Mouse (Mus musculus): Measurements from ENCODE around the gene Man1a. TPM values are rescaled to one million over a fixed set of nuclear protein-coding genes. Genes with fewer than 3 reads are reported as not detected.

Gene Man1a
- total RNA-seq, 2 experiments from 2014 or later, result 21.8 to 204 TPM

- DNase-seq (ENCODE audit: low spot score in 2 of 2), result no peak
These were observed 12.7 kb downstream of the Man1a start for GRCm38 (mm10) chr10:54063551-54064260.

DNA sequence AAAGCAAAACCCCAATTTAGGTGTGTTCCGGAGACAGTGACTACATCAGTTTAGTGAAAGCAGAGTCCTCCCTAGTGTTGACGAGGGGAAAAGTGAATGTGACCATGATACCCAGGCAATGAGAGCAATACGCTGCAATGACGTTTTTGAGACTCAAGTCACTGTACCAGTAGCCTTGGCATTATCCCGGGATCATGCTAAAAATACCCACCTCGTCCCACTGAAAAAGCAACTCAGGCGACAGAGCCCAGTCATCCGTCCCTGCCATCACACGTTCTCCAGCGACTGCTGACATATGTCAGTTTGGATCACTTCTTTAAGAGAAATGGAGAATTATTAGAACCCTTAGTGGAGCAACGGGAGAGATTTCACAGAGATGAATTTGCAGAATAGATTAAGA is 13.6 kb downstream of the Man1a start:
- DNase-seq (ENCODE audit: low spot score in 2 of 2), result no peak

GRCm38 (mm10) chr10:54061159-54061558 is 15.2 kb downstream of the Man1a start:
- DNase-seq (ENCODE audit: low spot score in 2 of 2), result no peak

DNA sequence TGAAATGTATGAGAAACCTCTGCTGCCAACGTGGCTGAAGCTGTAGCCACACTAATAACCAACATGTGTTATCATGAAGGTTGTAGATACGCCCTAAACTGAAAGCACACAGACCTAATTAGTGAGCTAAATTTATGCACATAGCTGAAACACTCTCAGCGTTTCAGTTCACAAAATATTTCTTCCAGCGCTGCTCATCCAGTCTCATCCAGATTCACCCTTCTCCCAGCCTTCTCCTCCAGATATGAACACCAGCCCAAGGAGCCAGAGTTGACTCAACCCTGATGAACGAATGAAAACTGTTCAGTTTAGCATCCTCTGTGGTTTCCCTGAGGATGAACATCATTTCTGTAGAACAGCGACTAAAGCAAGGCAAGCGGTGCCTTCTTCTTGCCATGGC is 15.8 kb downstream of the Man1a start:
- no peak for DNase-seq (ENCODE audit: low spot score in 2 of 2)

DNA sequence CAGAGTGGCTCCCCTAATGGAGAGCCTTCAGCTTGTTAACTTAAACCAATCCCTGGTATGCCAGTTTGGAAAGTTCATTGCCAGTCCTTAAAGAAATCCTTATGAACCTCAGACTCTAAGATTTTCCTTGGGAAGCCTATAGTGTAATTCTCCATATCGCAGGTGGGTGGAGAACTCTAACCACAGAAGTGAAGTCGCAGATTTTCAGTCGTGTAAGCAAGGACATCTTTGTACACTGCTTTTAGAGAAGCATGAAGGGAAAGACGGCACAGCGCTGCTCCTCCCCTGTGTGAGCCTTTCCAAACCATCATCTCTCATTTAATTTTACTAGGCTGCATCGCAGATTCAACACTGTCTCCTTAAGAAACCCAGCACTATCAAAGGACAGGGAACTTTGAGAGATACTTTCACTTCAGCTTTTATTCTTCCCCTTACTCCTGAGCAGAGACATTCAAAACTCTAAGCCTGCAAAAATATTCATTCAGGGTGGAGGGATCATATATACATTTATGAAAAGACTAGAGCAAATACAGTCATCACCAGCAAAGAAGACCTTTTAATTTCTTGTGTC is 16.6 kb downstream of the Man1a start:
- DNase-seq (ENCODE audit: low spot score in 2 of 2), result no peak

DNA sequence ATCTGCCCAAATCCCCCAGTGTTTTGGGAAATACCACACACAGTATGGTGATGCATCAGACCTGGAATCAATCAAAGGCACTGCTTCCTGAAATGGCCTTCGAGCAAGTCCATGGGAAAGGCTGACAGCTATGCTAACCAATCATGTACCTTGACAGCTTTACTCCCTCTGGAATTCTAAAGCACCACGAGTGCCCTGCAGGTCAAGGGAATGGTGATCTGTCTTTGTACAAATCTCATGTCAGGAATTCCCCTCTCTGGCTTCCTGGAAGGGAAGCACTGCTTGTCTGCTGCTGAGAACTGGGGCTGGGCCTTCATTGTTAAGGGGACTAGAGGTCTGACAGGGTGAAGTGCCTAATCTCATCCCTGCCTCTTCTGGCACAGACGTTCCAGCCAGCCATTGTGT is 17.3 kb downstream of the Man1a start:
- DNase-seq (ENCODE audit: low spot score in 2 of 2), result no peak

DNA sequence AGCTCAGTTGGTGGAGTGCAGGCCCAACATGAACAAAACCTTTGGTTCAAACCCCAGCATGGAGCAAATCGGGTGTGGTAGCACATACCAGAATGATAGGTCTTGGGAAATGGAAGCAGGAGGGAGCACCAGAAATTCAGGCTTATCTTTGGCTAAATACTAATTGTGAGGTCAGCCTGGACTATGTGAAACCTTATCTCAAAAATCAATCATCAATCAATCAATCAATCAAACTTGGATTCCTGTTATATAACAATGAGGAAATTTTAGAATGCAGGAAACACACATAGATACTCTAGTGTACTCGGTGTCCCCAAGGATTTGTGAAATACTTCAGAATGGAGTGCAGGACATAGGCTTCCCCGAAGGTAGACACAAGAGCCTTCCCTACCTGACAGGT is 17.8 kb downstream of the Man1a start:
- DNase-seq (ENCODE audit: low spot score in 2 of 2), result no peak

DNA sequence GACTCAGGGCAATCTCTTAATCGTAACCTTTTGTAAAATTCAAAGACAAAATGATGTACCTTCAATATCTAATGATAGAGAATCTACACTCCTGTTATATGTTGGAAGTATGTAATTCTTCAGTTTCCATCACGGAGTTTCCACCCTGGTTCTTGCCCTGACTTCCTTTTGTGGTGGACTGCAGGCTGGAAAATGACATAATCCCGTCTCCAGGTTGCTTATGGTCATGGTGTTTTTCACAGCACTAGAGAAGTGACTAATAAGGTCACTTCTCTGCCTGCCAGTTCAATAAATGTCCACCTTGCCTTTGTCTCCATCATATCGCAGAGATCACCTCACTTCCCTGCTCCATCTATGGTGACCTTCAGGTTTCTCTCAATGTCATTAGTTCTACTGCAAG is 22.2 kb downstream of the Man1a start:
- no peak for DNase-seq (ENCODE audit: low spot score in 2 of 2)

- no peak for DNase-seq (ENCODE audit: low spot score in 2 of 2)
These were observed 28.5 kb downstream of the Man1a start for GRCm38 (mm10) chr10:54047885-54048284.

- DNase-seq (ENCODE audit: low spot score in 2 of 2), result no peak
These were observed 33.1 kb downstream of the Man1a start for GRCm38 (mm10) chr10:54043358-54043757.

DNA sequence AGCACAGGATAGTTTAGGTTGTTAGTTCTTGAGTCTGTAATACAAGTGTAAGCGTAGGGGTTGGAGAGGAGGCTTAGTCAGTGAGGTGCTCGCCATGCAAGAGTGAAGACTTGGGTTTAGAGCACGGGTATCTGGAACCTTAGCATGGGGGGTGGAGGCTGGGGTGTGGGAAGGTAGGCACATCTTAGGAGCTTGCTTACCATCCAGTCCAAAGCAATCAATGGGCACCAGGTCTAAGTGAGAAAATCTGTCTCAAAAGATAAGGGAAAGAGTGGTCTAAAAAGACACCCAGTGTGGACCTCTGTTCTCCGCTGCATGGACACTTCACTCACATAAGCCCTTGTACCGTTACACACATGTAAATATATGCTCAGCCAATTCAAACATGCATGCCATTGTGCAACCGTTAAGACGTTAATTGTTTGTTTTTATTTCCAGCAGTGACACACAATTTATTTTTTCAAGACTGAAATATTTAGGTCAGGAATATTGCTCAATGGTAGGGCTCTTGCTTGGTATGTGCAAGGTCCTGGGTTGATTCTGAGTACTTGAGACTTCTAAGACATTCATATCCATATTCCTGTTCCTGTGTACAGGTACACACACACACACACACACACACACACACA is 34.1 kb downstream of the Man1a start:
- DNase-seq (ENCODE audit: low spot score in 2 of 2), result no peak

DNA sequence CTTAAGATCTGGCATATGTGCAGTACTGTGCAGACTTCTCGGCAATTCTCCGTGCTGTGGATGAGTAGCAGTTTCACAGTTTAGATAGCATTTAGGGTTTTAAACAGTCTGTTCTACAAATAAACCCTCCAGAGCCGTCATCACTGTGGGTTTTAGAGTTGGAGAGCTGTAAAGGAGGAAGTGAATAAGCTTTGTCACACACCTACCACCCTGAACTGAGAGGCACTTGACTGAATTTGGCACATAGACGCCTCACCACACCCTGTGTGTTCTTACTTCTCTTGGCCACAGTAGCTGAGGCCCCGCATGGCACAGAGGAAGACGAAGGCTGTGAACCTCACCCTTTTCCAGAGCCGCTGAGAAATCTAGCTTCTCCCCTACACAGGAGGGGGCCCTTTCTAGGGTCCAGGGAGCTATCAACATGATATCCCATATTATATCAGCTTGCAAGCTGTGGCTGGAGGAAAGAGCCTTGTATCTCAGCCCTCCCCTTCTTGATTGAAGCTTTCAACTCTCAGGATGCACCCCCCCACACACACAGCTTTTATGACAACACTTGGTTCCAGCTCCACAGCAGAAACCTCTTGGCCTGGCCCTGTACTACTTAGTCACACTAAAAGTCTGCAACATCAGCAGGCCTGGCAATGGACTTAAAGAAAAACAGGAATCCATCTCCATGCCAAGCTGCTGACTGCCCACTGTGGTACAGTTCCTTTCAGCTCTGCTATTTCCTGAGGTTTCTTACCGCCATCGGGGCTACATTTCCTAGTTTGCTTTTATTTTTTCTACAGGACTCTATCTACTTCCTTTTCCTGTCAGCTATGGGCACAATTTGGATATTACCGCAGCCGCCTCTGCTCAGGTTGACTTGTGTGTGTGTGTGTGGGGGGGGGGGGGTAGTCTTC is 35.9 kb downstream of the Man1a start:
- DNase-seq (ENCODE audit: low spot score in 2 of 2), result no peak

- no peak for DNase-seq (ENCODE audit: low spot score in 2 of 2)
These were observed 36.7 kb downstream of the Man1a start for GRCm38 (mm10) chr10:54039754-54040153.

DNA sequence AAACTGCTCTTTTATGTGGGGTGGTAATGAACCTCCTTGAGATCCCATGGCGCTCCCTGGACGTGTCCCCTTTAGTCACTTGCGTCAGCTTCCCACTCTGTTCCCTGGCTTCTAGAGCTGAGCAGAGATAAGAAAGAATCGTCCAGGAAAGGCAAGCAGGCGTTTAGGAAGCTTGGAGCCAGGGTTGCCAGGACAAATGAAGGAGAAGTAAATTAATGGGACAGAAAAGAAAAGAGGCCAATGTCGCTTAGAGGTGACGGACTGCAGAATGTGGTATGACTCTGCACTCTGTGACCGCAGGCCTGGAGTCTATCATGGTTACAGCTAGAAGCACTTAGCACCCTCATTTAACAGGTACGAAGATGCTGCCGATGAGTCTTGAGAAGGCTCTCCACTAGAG is 37.7 kb downstream of the Man1a start:
- no peak for DNase-seq (ENCODE audit: low spot score in 2 of 2)

DNA sequence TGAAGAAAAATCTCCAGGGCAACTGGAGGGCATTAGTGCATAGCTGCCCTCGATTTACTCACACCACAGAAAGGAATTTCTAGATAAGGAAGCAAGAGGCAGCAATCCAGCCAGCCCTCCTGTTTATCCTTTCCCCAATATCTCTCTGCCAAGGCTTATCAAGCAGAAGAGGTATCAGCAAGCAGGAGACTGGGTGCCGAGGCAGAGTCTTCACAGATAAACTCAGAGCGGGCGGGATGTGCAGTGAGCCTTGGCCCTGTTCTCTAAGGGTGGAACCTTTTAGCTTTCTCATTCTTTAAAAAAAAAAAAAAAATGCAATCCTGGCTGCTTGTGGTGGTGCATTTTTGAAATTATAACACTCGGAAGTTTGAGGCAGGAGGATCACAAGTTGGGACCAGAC is 38.2 kb downstream of the Man1a start:
- DNase-seq (ENCODE audit: low spot score in 2 of 2), result no peak

DNA sequence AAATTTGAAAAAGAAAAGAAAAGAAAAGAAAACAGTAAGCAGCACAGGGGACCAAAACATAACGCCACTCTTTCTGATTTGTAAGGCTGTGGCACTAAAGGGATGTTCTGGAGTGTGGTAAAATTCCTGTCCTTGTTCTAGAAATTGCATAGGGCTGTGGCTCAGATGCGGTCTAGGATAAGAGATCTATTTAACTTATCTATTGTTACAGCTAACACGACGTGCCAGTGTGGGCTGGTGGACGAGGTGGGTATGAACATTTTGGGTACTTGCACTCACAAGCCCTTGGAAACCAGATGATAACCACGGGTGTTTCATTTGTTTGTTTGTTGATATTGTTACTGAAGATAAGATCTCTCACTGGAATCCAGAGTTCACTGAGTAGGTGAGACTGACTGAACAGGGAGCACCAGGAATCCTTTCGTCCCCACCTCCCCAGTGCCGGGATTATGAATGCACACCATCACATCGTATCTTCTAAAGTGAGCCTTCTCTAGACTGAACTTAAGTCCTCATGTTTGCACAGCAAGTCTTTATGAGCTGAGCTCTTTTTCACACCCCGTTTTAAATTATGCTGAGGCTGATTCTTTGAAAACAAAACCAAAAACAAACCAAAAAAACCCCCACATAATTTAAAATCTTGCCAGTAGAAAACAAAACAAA is 38.9 kb downstream of the Man1a start:
- DNase-seq (ENCODE audit: low spot score in 2 of 2), result no peak

DNA sequence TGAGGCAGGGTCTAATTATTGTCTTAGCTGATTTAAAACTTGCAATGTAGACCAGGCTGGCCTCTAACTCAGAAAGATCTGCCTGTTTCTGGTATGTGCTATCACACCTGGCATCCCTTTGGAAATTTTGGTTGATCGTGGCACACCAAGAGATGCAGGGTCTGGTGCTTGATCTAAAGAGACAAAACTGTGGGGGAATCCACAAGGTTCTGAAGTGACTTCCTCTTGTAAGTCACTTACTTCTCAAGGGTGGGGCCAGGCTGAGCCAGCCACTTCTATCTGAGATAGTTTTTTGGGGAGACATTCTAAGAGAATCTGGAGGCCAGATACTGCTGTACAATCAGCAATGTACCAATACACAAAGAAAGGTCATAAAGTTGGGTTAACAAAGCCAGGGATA is 40.8 kb downstream of the Man1a start:
- no peak for DNase-seq (ENCODE audit: low spot score in 2 of 2)

- no peak for DNase-seq (ENCODE audit: low spot score in 2 of 2)
These were observed 41.6 kb downstream of the Man1a start for GRCm38 (mm10) chr10:54034779-54035178.

DNA sequence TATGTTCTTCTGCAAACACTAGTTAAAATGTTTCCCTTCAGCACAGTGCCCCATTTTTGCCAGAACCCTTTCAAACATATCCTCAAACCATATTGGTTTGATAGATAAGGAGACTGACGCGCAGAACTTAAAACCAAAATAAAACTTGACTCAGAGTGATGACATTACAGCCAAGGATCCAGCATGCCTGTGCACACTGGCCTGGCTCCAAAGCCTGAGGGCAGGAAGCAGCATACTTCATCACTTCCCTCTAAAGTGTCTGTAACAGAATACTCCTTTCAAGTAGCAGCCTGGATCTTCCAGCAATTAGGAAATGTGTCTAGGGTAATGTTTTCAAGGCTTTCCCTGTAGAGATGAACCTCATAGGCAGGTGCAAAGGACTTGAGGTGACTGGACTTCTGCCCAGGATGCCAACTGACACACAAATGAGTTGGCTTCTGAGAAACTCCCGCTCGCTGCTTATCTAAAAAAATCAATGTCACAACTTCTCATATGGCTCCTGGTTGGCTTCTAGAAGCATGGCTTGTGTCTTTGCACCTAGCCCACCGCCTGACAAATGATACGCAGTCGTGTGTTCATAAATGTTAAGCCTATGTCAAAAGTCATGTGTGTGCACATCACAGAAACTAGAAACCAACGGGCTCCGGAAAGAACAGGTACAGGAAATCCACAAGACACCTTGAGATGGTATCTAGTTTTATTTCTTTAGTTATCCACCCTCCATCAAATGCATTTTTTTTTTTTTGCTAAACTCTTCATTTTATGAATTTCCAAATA is 43.9 kb downstream of the Man1a start:
- DNase-seq (ENCODE audit: low spot score in 2 of 2), result peak; percentile 27 to 30

DNA sequence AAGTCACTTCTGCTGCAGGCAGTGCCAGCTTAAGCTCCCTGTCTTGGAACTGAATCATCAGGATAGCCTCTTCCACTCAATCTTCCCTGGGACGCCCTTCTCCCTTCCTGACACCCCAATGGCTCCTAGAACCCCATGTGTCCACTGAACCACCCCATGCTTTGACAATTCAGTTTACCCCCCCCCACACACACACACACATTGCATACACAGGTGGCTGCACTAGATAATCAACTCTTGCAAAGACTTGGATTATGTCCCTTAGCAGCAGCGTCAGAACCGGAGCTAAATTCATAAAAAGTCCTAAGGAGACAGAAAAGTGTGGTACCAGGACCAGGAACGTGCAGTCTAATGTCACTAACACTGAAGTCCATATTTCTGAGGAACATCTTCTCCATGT is 47.5 kb downstream of the Man1a start:
- DNase-seq (ENCODE audit: low spot score in 2 of 2), result no peak
